Mouse (Mus musculus): Measurements from ENCODE around the gene Glis3. TPM values are rescaled to one million over a fixed set of nuclear protein-coding genes. Genes with fewer than 3 reads are reported as not detected.

Gene Glis3
- polyA plus RNA-seq, 1 experiment from 2014 or later: 2.0 TPM

GRCm38 (mm10) chr19:28546933-28547332 is 132.9 kb downstream of the Glis3 start:
- no peak overlapping the region for H3K27ac ChIP-seq (ENCODE audit: low read length)
- no peak for ATAC-seq
- H3K27me3 ChIP-seq (replicated peaks; ENCODE audit: insufficient read depth, low read length): no peaks in the 10 kb centered on the region
- no peak overlapping the region for H3K9ac ChIP-seq (replicated peaks; ENCODE audit: low read depth)
- no peaks in the 10 kb centered on the region for H3K4me1 ChIP-seq (ENCODE audit: insufficient read depth, low read depth, low read length)
- peak; percentile 60 for TF ChIP-seq CTCF (IDR thresholded peaks at IDR 0.05)
- TF ChIP-seq EP300 (IDR thresholded peaks at IDR 0.05): no peak
- H3K4me3 ChIP-seq (ENCODE audit: low read depth, low read length): no peak overlapping the region
- H3K4me2 ChIP-seq (replicated peaks; ENCODE audit: low read depth, low read length): no peak overlapping the region
- no peaks in the 10 kb centered on the region for H3K9me3 ChIP-seq (ENCODE audit: low read length)
- no peaks in the 10 kb centered on the region for H3K36me3 ChIP-seq (ENCODE audit: insufficient read depth, low read length)
- no peak for DNase-seq (ENCODE audit: low spot score)
- 95% methylated on average over 3 of the region's 3 CpGs for WGBS

GRCm38 (mm10) chr19:28545493-28545892 is 134.4 kb downstream of the Glis3 start:
- Histone ChIP-seq H3K27ac (ENCODE audit: low read length) (no peak overlapping the region), H3K4me3 (ENCODE audit: low read depth, low read length) (no peak overlapping the region), H3K9ac (replicated peaks; ENCODE audit: low read depth) (no peak overlapping the region), H3K9me3 (ENCODE audit: low read length) (no peaks in the 10 kb centered on the region), H3K4me2 (replicated peaks; ENCODE audit: low read depth, low read length) (no peak overlapping the region), H3K36me3 (ENCODE audit: insufficient read depth, low read length) (no peaks in the 10 kb centered on the region), H3K27me3 (replicated peaks; ENCODE audit: insufficient read depth, low read length) (no peaks in the 10 kb centered on the region), H3K4me1 (ENCODE audit: insufficient read depth, low read depth, low read length) (no peaks in the 10 kb centered on the region)
- ATAC-seq: 0 out of 2 replicates have a peak, but pooled peaks have one; percentile 17
- 38% methylated on average over 1 of the region's 1 CpGs for WGBS
- no peak for DNase-seq (ENCODE audit: low spot score)
- TF ChIP-seq CTCF (IDR thresholded peaks at IDR 0.05) (no peak), EP300 (IDR thresholded peaks at IDR 0.05) (no peak)

- Histone ChIP-seq H3K9me3 (ENCODE audit: low read length) (no peaks in the 10 kb centered on the region), H3K27ac (ENCODE audit: low read length) (no peak overlapping the region), H3K4me1 (ENCODE audit: insufficient read depth, low read depth, low read length) (no peaks in the 10 kb centered on the region), H3K4me3 (ENCODE audit: low read depth, low read length) (no peak overlapping the region), H3K27me3 (replicated peaks; ENCODE audit: insufficient read depth, low read length) (no peaks in the 10 kb centered on the region), H3K9ac (replicated peaks; ENCODE audit: low read depth) (no peak overlapping the region), H3K36me3 (ENCODE audit: insufficient read depth, low read length) (no peaks in the 10 kb centered on the region), H3K4me2 (replicated peaks; ENCODE audit: low read depth, low read length) (no peak overlapping the region)
- TF ChIP-seq EP300 (IDR thresholded peaks at IDR 0.05): no peak
- TF ChIP-seq CTCF (IDR thresholded peaks at IDR 0.05): no peak
- ATAC-seq: no peak
- 82% methylated on average over 9 of the region's 9 CpGs for WGBS
- DNase-seq (ENCODE audit: low spot score): no peak
Measured at GRCm38 (mm10) chr19:28538813-28539212, 141.1 kb downstream of the Glis3 start.

- Histone ChIP-seq H3K27ac (ENCODE audit: low read length) (no peak overlapping the region), H3K4me3 (ENCODE audit: low read depth, low read length) (no peak overlapping the region), H3K9me3 (ENCODE audit: low read length) (no peaks in the 10 kb centered on the region), H3K4me1 (ENCODE audit: insufficient read depth, low read depth, low read length) (no peaks in the 10 kb centered on the region), H3K4me2 (replicated peaks; ENCODE audit: low read depth, low read length) (no peak overlapping the region), H3K36me3 (ENCODE audit: insufficient read depth, low read length) (no peaks in the 10 kb centered on the region), H3K9ac (replicated peaks; ENCODE audit: low read depth) (no peak overlapping the region), H3K27me3 (replicated peaks; ENCODE audit: insufficient read depth, low read length) (no peaks in the 10 kb centered on the region)
- TF ChIP-seq EP300 (IDR thresholded peaks at IDR 0.05): no peak
- no peak for TF ChIP-seq CTCF (IDR thresholded peaks at IDR 0.05)
- DNase-seq (ENCODE audit: low spot score): no peak
- ATAC-seq: no peak
- WGBS: 90% methylated on average over 12 of the region's 12 CpGs
Measured at GRCm38 (mm10) chr19:28534964-28535363, 144.9 kb downstream of the Glis3 start.

GRCm38 (mm10) chr19:28533576-28533975 is 146.3 kb downstream of the Glis3 start:
- H3K27me3 ChIP-seq (replicated peaks; ENCODE audit: insufficient read depth, low read length): no peaks in the 10 kb centered on the region
- no peak overlapping the region for H3K9ac ChIP-seq (replicated peaks; ENCODE audit: low read depth)
- no peak overlapping the region for H3K4me2 ChIP-seq (replicated peaks; ENCODE audit: low read depth, low read length)
- H3K36me3 ChIP-seq (ENCODE audit: insufficient read depth, low read length): no peaks in the 10 kb centered on the region
- H3K27ac ChIP-seq (ENCODE audit: low read length): no peak overlapping the region
- DNase-seq (ENCODE audit: low spot score) (no peak), ATAC-seq (no peak)
- TF ChIP-seq EP300 (IDR thresholded peaks at IDR 0.05) (no peak), CTCF (IDR thresholded peaks at IDR 0.05) (no peak)
- no peaks in the 10 kb centered on the region for H3K4me1 ChIP-seq (ENCODE audit: insufficient read depth, low read depth, low read length)
- H3K4me3 ChIP-seq (ENCODE audit: low read depth, low read length): no peak overlapping the region
- no peaks in the 10 kb centered on the region for H3K9me3 ChIP-seq (ENCODE audit: low read length)
- WGBS: 34% methylated on average over 3 of the region's 3 CpGs

- Histone ChIP-seq H3K4me1 (ENCODE audit: insufficient read depth, low read depth, low read length) (no peaks in the 10 kb centered on the region), H3K9me3 (ENCODE audit: low read length) (no peaks in the 10 kb centered on the region), H3K4me2 (replicated peaks; ENCODE audit: low read depth, low read length) (no peak overlapping the region), H3K4me3 (ENCODE audit: low read depth, low read length) (no peak overlapping the region), H3K27me3 (replicated peaks; ENCODE audit: insufficient read depth, low read length) (no peaks in the 10 kb centered on the region), H3K36me3 (ENCODE audit: insufficient read depth, low read length) (no peaks in the 10 kb centered on the region), H3K9ac (replicated peaks; ENCODE audit: low read depth) (no peak overlapping the region), H3K27ac (ENCODE audit: low read length) (no peak overlapping the region)
- DNase-seq (ENCODE audit: low spot score): peak; percentile 77
- peak; percentile 48 for ATAC-seq
- WGBS: 68% methylated on average over 9 of the region's 9 CpGs
- TF ChIP-seq CTCF (IDR thresholded peaks at IDR 0.05): no peak
- 0 out of 2 replicates have a peak, but pooled peaks have one; percentile 7 for TF ChIP-seq EP300 (IDR thresholded peaks at IDR 0.05)
Measured at GRCm38 (mm10) chr19:28531750-28532149, 148.1 kb downstream of the Glis3 start.

GRCm38 (mm10) chr19:28530846-28531245 is 149.0 kb downstream of the Glis3 start:
- no peak overlapping the region for H3K4me2 ChIP-seq (replicated peaks; ENCODE audit: low read depth, low read length)
- no peak overlapping the region for H3K27ac ChIP-seq (ENCODE audit: low read length)
- no peaks in the 10 kb centered on the region for H3K27me3 ChIP-seq (replicated peaks; ENCODE audit: insufficient read depth, low read length)
- H3K9me3 ChIP-seq (ENCODE audit: low read length): no peaks in the 10 kb centered on the region
- WGBS: 65% methylated on average over 10 of the region's 10 CpGs
- H3K4me3 ChIP-seq (ENCODE audit: low read depth, low read length): no peak overlapping the region
- H3K9ac ChIP-seq (replicated peaks; ENCODE audit: low read depth): no peak overlapping the region
- TF ChIP-seq EP300 (IDR thresholded peaks at IDR 0.05) (no peak), CTCF (IDR thresholded peaks at IDR 0.05) (peak; percentile 90)
- ATAC-seq (peak; percentile 28; the same call in 1 of the 2 replicates), DNase-seq (ENCODE audit: low spot score) (peak; percentile 39)
- H3K36me3 ChIP-seq (ENCODE audit: insufficient read depth, low read length): no peaks in the 10 kb centered on the region
- no peaks in the 10 kb centered on the region for H3K4me1 ChIP-seq (ENCODE audit: insufficient read depth, low read depth, low read length)
